Mouse (Mus musculus): ENCODE measurements around the gene Klrd1.
"Not testable (repeated sequence)": the region's sequence is repeated elsewhere in the genome, so short reads cannot be mapped to it uniquely, and the experiment has no call there.

- TF ChIP-seq POLR2A, CTCF (IDR thresholded peaks at IDR 0.05; ENCODE audit: insufficient read depth, low read depth, low read length): not testable (repeated sequence)
These were observed 51.7 kb downstream of the Klrd1 start, which contains the start of gene Klrc3 for GRCm38 (mm10) chr6:129643237-129643636.

Measured in olfactory bulb, adult 2 months (tissue).